Mouse (Mus musculus) stomach, embryonic 15.5 days (tissue): ENCODE results near the gene Pwp2. TPM values are rescaled to one million over a fixed set of nuclear protein-coding genes. Genes with fewer than 3 reads are reported as not detected.
A peak's percentile ranks its signal among the peaks of the same experiment; 100 is the strongest.

Experiments
- ATAC-seq: fragments of 200-750 bp; cut with Nextera tagmentation; 2 replicates; pipeline ENCODE4 v1.8.0; 2017; ENCODE audit warnings: low read depth, moderate number of reproducible peaks, moderate TSS enrichment; ENCODE audit not compliant: insufficient read depth, low FRiP score
- H3K27ac ChIP-seq: fragments of 300-500 bp; sonication (generic); 2 replicates; pipeline ENCODE4 v1.5.1; 2015; ENCODE audit warnings: mild to moderate bottlenecking, inconsistent platforms
- H3K27me3 ChIP-seq: fragments of 300-500 bp; sonication (generic); replicated peaks from 2 replicates; pipeline ENCODE4 v1.6.1; 2015; ENCODE audit warnings: inconsistent platforms
- H3K36me3 ChIP-seq: fragments of 300-500 bp; sonication (generic); 2 replicates; pipeline ENCODE4 v1.6.1; 2015; ENCODE audit warnings: inconsistent platforms
- H3K4me1 ChIP-seq: fragments of 300-500 bp; sonication (generic); 2 replicates; pipeline ENCODE4 v1.6.1; 2015; ENCODE audit warnings: inconsistent platforms
- H3K4me2 ChIP-seq: fragments of 300-500 bp; sonication (generic); 2 replicates; pipeline ENCODE4 v1.6.1; 2015; ENCODE audit warnings: mild to moderate bottlenecking, inconsistent platforms
- H3K4me3 ChIP-seq: fragments of 300-500 bp; sonication (generic); replicated peaks from 2 replicates; pipeline ENCODE4 v1.5.1; 2015; ENCODE audit warnings: inconsistent platforms
- H3K9ac ChIP-seq: fragments of 300-500 bp; sonication (generic); 2 replicates; pipeline ENCODE4 v1.6.1; 2015; ENCODE audit warnings: inconsistent platforms
- H3K9me3 ChIP-seq: fragments of 300-500 bp; sonication (generic); 2 replicates; pipeline ENCODE4 v1.6.1; 2016; ENCODE audit warnings: inconsistent platforms
- WGBS: fragments of 180-500 bp; shearing (Covaris S2); methylation state at CpG from one replicate; pipeline ENCODE4 v1.1.7; 2015; 5-methylcytosine and 5-hydroxymethylcytosine counted together
- polyA plus RNA-seq: library from polyadenylated mRNA; unstranded; fragments of >200 nt; fragmentation: Nextera tagmentation; extraction: Ambion mirVana; gene quantifications from 2 replicates; pipeline ENCODE4 v1.2.1, GENCODE M21; 2015

The Pwp2 gene
- polyA plus RNA-seq, 1 experiment from 2014 or later, result 14.6 TPM

GRCm38 (mm10) chr10:78138812-78139523 lies 46.0 kb downstream of the Pwp2 start:
- no peak overlapping the region for H3K4me3 ChIP-seq
- peaks cover 31% of the 10 kb centered on the region for H3K4me1 ChIP-seq
- no peaks in the 10 kb centered on the region for H3K36me3 ChIP-seq
- H3K4me2 ChIP-seq, result peak overlapping the region; percentile 21; the same call in 1 of the 2 replicates
- 17% methylated on average over 14 of the region's 14 CpGs for WGBS
- no peaks in the 10 kb centered on the region for H3K9me3 ChIP-seq
- H3K27me3 ChIP-seq, result no peaks in the 10 kb centered on the region
- no peak overlapping the region for H3K9ac ChIP-seq
- peak overlapping the region; percentile 87 for H3K27ac ChIP-seq
- ATAC-seq, result peak; percentile 74

GRCm38 (mm10) chr10:78137191-78137590 lies 47.8 kb downstream of the Pwp2 start:
- Histone ChIP-seq H3K9ac (no peak overlapping the region), H3K27ac (no peak overlapping the region), H3K4me2 (no peak overlapping the region), H3K4me3 (no peak overlapping the region), H3K27me3 (no peaks in the 10 kb centered on the region), H3K36me3 (no peaks in the 10 kb centered on the region), H3K4me1 (peaks cover 31% of the 10 kb centered on the region), H3K9me3 (no peaks in the 10 kb centered on the region)
- WGBS, result 92% methylated on average over 3 of the region's 3 CpGs
- no peak for ATAC-seq

GRCm38 (mm10) chr10:78135947-78136346 lies 49.0 kb downstream of the Pwp2 start:
- H3K4me2 ChIP-seq, result no peak overlapping the region
- H3K27ac ChIP-seq, result 0 out of 2 replicates have a peak overlapping the region, but pooled peaks have one; percentile 1
- H3K9me3 ChIP-seq, result no peaks in the 10 kb centered on the region
- no peaks in the 10 kb centered on the region for H3K36me3 ChIP-seq
- ATAC-seq, result no peak
- no peak overlapping the region for H3K4me3 ChIP-seq
- H3K9ac ChIP-seq, result no peak overlapping the region
- peaks cover 31% of the 10 kb centered on the region for H3K4me1 ChIP-seq
- WGBS, result 67% methylated on average over 5 of the region's 5 CpGs
- no peaks in the 10 kb centered on the region for H3K27me3 ChIP-seq

GRCm38 (mm10) chr10:78134975-78135798 lies 49.8 kb downstream of the Pwp2 start:
- Histone ChIP-seq H3K9me3 (no peaks in the 10 kb centered on the region), H3K36me3 (no peaks in the 10 kb centered on the region), H3K4me2 (peak overlapping the region; percentile 41), H3K4me3 (0 out of 2 replicates have a peak overlapping the region, but pooled peaks have one; percentile 11), H3K27me3 (no peaks in the 10 kb centered on the region), H3K9ac (no peak overlapping the region), H3K4me1 (peaks cover 30% of the 10 kb centered on the region), H3K27ac (peak overlapping the region; percentile 54; the same call in 1 of the 2 replicates)
- WGBS, result 6% methylated on average over 14 of the region's 14 CpGs
- ATAC-seq, result peak; percentile 56; the same call in 1 of the 2 replicates

GRCm38 (mm10) chr10:78134400-78134799 lies 50.5 kb downstream of the Pwp2 start:
- Histone ChIP-seq H3K27me3 (no peaks in the 10 kb centered on the region), H3K4me2 (no peak overlapping the region), H3K4me3 (no peak overlapping the region), H3K27ac (0 out of 2 replicates have a peak overlapping the region, but pooled peaks have one; percentile 54), H3K36me3 (no peaks in the 10 kb centered on the region), H3K4me1 (peaks cover 23% of the 10 kb centered on the region), H3K9ac (no peak overlapping the region), H3K9me3 (no peaks in the 10 kb centered on the region)
- no peak for ATAC-seq
- WGBS, result 64% methylated on average over 4 of the region's 4 CpGs

GRCm38 (mm10) chr10:78129998-78130397 lies 55.0 kb downstream of the Pwp2 start:
- no peaks in the 10 kb centered on the region for H3K9me3 ChIP-seq
- no peak overlapping the region for H3K4me3 ChIP-seq
- ATAC-seq, result no peak
- H3K4me1 ChIP-seq, result peaks cover 4% of the 10 kb centered on the region; the same call in 1 of the 2 replicates
- H3K4me2 ChIP-seq, result no peak overlapping the region
- no peaks in the 10 kb centered on the region for H3K36me3 ChIP-seq
- no peak overlapping the region for H3K27ac ChIP-seq
- H3K9ac ChIP-seq, result no peak overlapping the region
- 82% methylated on average over 4 of the region's 4 CpGs for WGBS
- no peaks in the 10 kb centered on the region for H3K27me3 ChIP-seq

GRCm38 (mm10) chr10:78129423-78129822 lies 55.5 kb downstream of the Pwp2 start:
- Histone ChIP-seq H3K27ac (no peak overlapping the region), H3K36me3 (no peaks in the 10 kb centered on the region), H3K9me3 (no peaks in the 10 kb centered on the region), H3K4me2 (no peak overlapping the region), H3K9ac (no peak overlapping the region), H3K27me3 (no peaks in the 10 kb centered on the region), H3K4me3 (no peak overlapping the region), H3K4me1 (no peaks in the 10 kb centered on the region)
- ATAC-seq, result no peak
- WGBS, result 45% methylated on average over 11 of the region's 11 CpGs

- Histone ChIP-seq H3K36me3 (no peaks in the 10 kb centered on the region), H3K27me3 (no peaks in the 10 kb centered on the region), H3K4me2 (no peak overlapping the region), H3K4me3 (no peak overlapping the region), H3K4me1 (no peaks in the 10 kb centered on the region), H3K9me3 (no peaks in the 10 kb centered on the region), H3K27ac (no peak overlapping the region), H3K9ac (no peak overlapping the region)
- ATAC-seq, result no peak
- 77% methylated on average over 2 of the region's 2 CpGs for WGBS
Observed at GRCm38 (mm10) chr10:78128647-78129046, 56.3 kb downstream of the Pwp2 start.

GRCm38 (mm10) chr10:78127931-78128330 lies 57.0 kb downstream of the Pwp2 start:
- H3K27me3 ChIP-seq, result no peaks in the 10 kb centered on the region
- H3K36me3 ChIP-seq, result no peaks in the 10 kb centered on the region
- no peaks in the 10 kb centered on the region for H3K9me3 ChIP-seq
- 17% methylated on average over 1 of the region's 1 CpGs for WGBS
- no peak overlapping the region for H3K4me3 ChIP-seq
- H3K27ac ChIP-seq, result no peak overlapping the region
- ATAC-seq, result no peak; the same call in 1 of the 2 replicates
- H3K4me1 ChIP-seq, result no peaks in the 10 kb centered on the region
- no peak overlapping the region for H3K4me2 ChIP-seq
- H3K9ac ChIP-seq, result no peak overlapping the region

GRCm38 (mm10) chr10:78127046-78127870 lies 57.7 kb downstream of the Pwp2 start:
- Histone ChIP-seq H3K27me3 (no peaks in the 10 kb centered on the region), H3K9ac (no peak overlapping the region), H3K4me2 (no peak overlapping the region), H3K9me3 (no peaks in the 10 kb centered on the region), H3K4me1 (no peaks in the 10 kb centered on the region), H3K27ac (no peak overlapping the region), H3K4me3 (no peak overlapping the region), H3K36me3 (no peaks in the 10 kb centered on the region)
- no peak for ATAC-seq
- WGBS, result 69% methylated on average over 9 of the region's 9 CpGs

- 97% methylated on average over 5 of the region's 5 CpGs for WGBS
- H3K4me2 ChIP-seq, result no peak overlapping the region
- H3K36me3 ChIP-seq, result no peaks in the 10 kb centered on the region
- H3K9me3 ChIP-seq, result no peaks in the 10 kb centered on the region
- no peaks in the 10 kb centered on the region for H3K4me1 ChIP-seq
- no peak overlapping the region for H3K4me3 ChIP-seq
- H3K9ac ChIP-seq, result no peak overlapping the region
- no peaks in the 10 kb centered on the region for H3K27me3 ChIP-seq
- H3K27ac ChIP-seq, result no peak overlapping the region
- no peak for ATAC-seq
Observed at GRCm38 (mm10) chr10:78126311-78126710, 58.6 kb downstream of the Pwp2 start.
